Mouse (Mus musculus) thymus, postnatal 36 days (tissue): Measurements from ENCODE around the gene E130309D02Rik.

ENCODE experiments used
- DNase-seq, 2 experiments: peaks; one replicate each; pipeline ENCODE4 v3.0.0; 2022; ENCODE audit warnings: mixed read lengths in 2 of 2

E130309D02Rik gene

DNA sequence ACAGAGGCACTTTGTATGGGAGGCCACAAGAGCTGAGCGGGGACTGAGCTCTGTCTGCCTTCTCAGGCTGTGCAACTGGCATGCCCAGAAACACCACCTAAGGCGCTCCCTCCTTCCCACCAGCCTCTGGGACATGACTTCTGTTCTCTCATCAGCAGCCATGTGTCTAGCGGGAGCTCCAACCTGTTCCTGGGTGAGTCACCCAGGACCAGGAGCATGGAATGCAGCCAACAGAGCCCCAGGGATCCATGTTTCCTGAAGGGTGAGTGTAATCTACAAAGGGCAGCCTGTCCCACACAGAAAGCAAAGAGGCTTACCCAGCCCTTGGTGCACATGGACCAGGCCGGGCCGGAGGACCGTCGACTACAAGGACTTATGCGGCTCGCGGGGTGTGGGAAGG lies 50.5 kb downstream of the E130309D02Rik start:
- no peak for DNase-seq

DNA sequence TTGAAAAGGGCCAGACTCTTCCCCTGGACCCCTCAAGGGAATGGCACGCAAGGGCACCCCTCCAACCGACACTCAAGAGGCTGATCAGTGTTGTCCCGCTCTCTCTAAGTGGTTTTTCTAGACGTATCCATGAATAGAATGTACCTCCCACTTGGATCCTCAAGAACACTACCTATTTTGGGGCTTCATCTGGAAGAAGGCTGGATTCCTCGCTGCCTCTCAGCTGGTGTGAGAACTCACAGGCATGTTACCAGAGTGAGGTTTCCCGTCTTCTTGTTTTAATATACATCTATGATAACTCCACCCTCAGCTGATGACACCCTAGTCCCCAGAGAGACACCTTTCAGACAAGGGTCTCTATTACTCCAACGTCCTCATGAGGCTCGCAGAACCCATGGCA lies 53.5 kb downstream of the E130309D02Rik start:
- DNase-seq: no peak

DNA sequence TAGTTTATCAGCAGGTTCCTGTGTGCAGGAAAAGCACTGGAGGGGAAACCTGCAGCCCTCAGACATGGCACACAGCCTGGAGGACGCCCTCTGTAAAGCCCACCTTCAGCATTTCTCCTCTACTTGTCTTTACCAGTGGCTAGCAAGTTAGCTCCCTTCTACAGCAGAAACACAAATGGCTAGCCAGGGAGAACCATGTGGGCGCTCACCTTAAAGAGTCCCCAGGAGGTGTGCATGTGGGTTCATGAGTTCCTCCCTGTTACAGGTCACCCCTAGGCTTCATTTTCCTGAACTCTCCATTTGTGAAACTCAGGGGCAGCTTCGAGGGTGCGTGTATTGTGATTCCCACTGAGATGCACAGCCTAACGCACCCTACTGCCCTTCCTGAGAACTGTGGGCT lies 59.4 kb downstream of the E130309D02Rik start:
- no peak for DNase-seq

DNA sequence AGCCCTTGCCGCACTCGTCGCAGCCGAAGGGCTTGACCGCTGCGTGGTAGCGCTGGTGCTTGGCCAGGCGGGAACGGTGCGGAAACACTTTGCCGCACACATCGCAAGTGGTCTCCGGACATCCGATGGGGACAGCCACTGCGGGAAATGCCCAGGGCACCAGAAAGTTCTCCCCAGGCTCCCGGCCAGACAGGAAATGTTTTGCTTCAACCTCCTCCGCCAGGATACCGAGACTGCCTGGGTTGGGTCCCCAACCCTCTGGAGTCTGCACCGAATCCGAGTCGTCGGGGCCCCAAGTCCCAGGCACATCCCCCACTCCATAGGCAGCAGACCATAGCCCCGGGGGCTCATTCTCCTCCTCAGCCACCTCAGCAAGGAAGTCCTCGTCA lies 60.0 kb downstream of the E130309D02Rik start:
- DNase-seq: no peak

DNA sequence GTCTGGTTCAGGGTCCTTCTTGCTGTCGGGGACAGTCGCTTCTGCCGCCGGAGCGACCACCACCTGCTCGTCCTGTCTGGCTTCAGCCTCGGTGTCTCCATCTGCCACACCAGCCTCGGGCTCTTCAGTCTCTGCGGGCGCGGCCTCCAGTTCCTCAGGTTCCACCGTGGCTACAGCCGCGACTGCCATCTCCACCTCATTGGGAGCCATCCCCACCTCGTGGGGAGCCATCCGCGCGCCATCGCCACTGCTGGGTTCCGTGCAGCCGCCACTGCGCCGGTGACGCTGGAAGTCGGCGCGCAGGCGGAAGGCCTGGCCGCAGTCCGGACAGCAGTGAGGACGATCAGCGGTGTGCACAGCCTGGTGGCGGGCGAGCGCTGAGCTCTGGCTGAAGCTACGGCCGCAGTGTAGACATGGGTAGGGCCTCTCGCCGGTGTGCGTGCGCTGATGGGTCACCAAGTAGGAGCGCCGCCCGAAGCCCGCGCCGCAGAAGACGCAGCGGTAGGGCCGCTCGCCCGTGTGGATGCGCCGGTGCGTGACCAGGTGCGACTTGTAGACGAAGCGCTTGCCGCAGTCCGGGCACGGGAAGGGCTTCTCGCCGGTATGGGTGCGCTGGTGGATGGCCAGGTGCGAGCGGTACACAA lies 60.6 kb downstream of the E130309D02Rik start:
- no peak for DNase-seq

DNA sequence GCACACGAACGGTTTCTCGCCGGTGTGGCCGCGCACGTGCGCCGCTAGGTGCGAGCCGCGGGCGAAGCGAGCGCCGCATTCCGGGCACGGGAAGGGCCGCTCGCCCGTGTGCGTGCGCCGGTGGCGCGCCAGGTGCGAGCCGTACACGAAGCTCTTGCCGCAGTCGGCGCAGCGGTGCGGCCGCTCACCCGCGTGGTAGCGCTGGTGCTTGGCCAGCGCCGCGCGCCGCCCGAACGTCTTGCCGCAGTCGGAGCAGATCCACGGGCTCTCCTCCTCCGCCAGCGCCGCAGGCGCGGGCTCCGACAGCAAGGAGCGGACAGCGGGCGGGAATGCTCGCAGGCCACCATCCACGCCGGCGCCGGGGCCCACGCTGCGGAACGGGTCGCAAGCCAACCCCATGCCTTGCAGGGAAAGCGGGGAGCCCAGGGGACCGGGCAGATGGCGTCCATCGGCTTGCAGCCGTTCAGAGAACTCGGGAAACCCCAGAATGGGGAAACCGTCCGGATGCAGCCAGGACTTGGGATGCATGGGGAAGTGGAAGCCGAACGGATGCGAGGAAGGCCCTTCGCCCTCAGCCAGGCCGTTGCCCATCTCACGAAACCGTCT lies 61.2 kb downstream of the E130309D02Rik start:
- no peak for DNase-seq

DNA sequence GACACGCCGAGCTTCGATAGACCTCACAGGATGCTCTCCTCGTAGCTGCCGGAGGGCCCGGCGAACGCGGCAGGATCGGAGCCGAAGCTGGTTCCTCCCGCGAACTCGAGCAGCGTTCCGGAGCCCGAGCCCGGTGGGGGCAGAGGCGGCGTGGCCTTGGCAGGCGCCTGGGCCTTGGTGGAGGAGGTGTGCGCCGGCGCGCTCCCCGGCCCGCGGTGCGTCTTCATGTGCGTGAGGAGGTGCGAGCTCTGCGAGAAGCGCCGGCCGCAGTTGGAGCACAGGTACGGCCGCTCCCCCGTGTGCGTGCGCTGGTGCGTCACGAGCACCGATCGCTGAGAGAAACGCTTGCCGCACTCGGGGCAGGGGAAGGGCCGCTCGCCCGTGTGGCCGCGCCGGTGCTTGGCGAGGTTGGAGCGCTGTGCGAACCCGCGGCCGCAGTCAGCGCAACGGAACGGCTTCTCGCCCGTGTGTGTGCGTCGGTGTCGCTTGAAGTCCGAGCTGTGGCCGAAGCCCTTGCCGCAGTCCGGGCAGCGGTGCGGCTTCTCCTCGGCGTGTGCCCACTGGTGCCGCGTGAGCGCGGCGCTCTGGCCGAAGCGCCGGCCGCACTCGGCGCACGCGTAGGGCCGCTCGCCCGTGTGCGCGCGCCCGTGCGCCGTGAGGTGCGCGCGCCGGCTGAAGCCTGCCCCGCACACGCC lies 61.8 kb downstream of the E130309D02Rik start:
- DNase-seq: no peak

DNA sequence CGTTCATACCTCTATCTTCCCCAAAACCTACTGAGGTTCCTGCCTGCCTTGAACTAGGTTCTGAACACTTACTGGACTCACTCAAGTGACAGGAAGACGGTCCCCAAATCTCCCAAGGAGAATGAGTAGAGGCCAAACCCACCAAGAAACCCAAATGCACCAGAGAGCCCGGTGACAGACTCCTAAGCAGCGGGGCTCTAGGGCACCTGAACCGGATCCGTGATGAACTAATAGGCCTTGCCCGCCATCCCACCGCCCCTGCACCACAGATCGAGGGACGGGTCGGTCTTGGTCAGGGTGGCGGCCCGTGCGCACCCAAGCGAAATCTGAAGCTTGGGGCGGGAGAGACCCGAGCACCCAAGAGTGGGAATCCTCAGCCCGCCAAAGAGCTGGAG lies 62.4 kb downstream of the E130309D02Rik start:
- DNase-seq: no peak

DNA sequence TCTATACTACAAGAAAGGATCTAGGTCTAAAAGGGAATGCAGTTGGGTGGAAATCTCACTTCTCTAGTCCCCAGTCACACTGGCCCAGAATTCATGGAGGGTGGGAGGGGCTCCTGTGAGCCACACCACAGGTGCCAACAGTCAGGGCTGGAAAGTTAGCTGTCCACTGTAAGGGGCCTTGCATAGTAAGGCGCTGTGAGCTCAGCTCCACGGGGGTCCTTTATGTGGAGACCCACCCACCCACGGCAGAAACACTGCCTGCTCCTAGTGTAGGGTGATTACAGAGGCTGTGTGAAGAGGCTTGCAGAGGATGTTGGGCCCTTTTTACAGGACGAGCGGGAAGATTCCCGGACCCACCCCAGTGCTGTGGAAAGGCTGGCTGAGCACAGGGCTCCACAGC lies 63.1 kb downstream of the E130309D02Rik start:
- DNase-seq: no peak
